Mouse (Mus musculus) right cerebral cortex, postnatal 36 days (tissue): ENCODE results near the gene H2-DMb1.
"Not testable (repeated sequence)": the region's sequence is repeated elsewhere in the genome, so short reads cannot be mapped to it uniquely, and the experiment has no call there.

Source experiments
- DNase-seq, 2 experiments: peaks; one replicate each; pipeline ENCODE4 v3.0.0; 2022; ENCODE audit warnings: low spot score in 2 of 2, mixed read lengths in 1 of 2

Gene H2-DMb1

GRCm38 (mm10) chr17:34144221-34144620 is 8.7 kb upstream of the H2-DMb1 start:
- not testable (repeated sequence) for DNase-seq

- DNase-seq, result no peak
These were observed 7.9 kb upstream of the H2-DMb1 start for GRCm38 (mm10) chr17:34144960-34145371.

- DNase-seq, result no peak
These were observed 2.7 kb downstream of the H2-DMb1 start for GRCm38 (mm10) chr17:34155534-34155933.

- no peak for DNase-seq
These were observed 11.5 kb downstream of the H2-DMb1 start for GRCm38 (mm10) chr17:34164202-34164895.

- no peak for DNase-seq
These were observed 12.3 kb downstream of the H2-DMb1 start for GRCm38 (mm10) chr17:34165033-34165730.

GRCm38 (mm10) chr17:34169279-34169678 is 16.4 kb downstream of the H2-DMb1 start:
- peak in 1 of 2 experiments; percentile 4 for DNase-seq

GRCm38 (mm10) chr17:34170487-34170876 is 17.6 kb downstream of the H2-DMb1 start:
- no peak for DNase-seq

- DNase-seq, result peak; percentile 52 to 63
These were observed 18.1 kb downstream of the H2-DMb1 start for GRCm38 (mm10) chr17:34170877-34171498.

- no peak for DNase-seq
These were observed 19.7 kb downstream of the H2-DMb1 start for GRCm38 (mm10) chr17:34172528-34172927.

- DNase-seq, result no peak
These were observed 21.2 kb downstream of the H2-DMb1 start for GRCm38 (mm10) chr17:34174075-34174474.

- DNase-seq, result no peak
These were observed 24.3 kb downstream of the H2-DMb1 start for GRCm38 (mm10) chr17:34177179-34177578.

- DNase-seq, result no peak
These were observed 26.1 kb downstream of the H2-DMb1 start for GRCm38 (mm10) chr17:34179019-34179418.

- DNase-seq, result no peak
These were observed 27.3 kb downstream of the H2-DMb1 start for GRCm38 (mm10) chr17:34179913-34180859.

- no peak for DNase-seq
These were observed 30.8 kb downstream of the H2-DMb1 start for GRCm38 (mm10) chr17:34183564-34184219.

- no peak for DNase-seq
These were observed 32.7 kb downstream of the H2-DMb1 start for GRCm38 (mm10) chr17:34185526-34185925.

GRCm38 (mm10) chr17:34186885-34187260 is 34.0 kb downstream of the H2-DMb1 start:
- no peak for DNase-seq

- peak; percentile 91 to 92 for DNase-seq
These were observed 34.5 kb downstream of the H2-DMb1 start, which contains the start of the genes Tap1 and Psmb9 for GRCm38 (mm10) chr17:34187261-34187916. Tap1 (plus strand) TSS chr17:34187553. Psmb9 (minus strand) TSS chr17:34187764.

GRCm38 (mm10) chr17:34188010-34188409 is 35.1 kb downstream of the H2-DMb1 start:
- DNase-seq, result no peak

- no peak for DNase-seq
These were observed 36.1 kb downstream of the H2-DMb1 start for GRCm38 (mm10) chr17:34188986-34189385.

GRCm38 (mm10) chr17:34192852-34193251 is 40.0 kb downstream of the H2-DMb1 start:
- no peak for DNase-seq
